ENCODE assay signal across 14 mouse cellular contexts in genomic region chr6:54475926-54476667, GRCm38 (mm10). TPM values are rescaled to one million over a fixed set of nuclear protein-coding genes. Genes with fewer than 3 reads are reported as not detected.
DNase-seq lines count a peak whose midpoint lies in the region; ATAC-seq and TF ChIP-seq lines count a peak whose summit lies in the region.
"Had no signal": no experiment of that assay in that cellular context is flagged by ENCODE, and none has a peak within 500 bp of the region (broad histone marks: within the 10 kb centered on the region; RNA-seq: fewer than 3 reads in every experiment).

No protein-coding gene starts in this region.

- H3K4me3 ChIP-seq in heart, embryonic 14.5 days (ENCODE audit: control insufficient read depth in 1 of 2, insufficient read depth in 1 of 2, low read depth in 1 of 2, low read length in 2 of 2), result no peak overlapping the region
- no peak overlapping the region; the same call in 1 of the 2 replicates for H3K4me3 ChIP-seq in layer of hippocampus, adult 2 months
- no peak overlapping the region for H3K4me3 ChIP-seq in liver, postnatal 0 days (ENCODE audit: low read depth, low read length)
- H3K4me3 ChIP-seq: midbrain, embryonic 15.5 days had no signal

- no peaks in the 10 kb centered on the region for H3K27me3 ChIP-seq in heart, embryonic 14.5 days (ENCODE audit: control insufficient read depth, insufficient read depth, low read length)
- H3K27me3 ChIP-seq in liver, postnatal 0 days (ENCODE audit: insufficient read depth, low read length), result no peaks in the 10 kb centered on the region
- H3K27me3 ChIP-seq: midbrain, embryonic 15.5 days had no signal

- no peaks in the 10 kb centered on the region for H3K36me3 ChIP-seq in heart, embryonic 14.5 days (ENCODE audit: control insufficient read depth, insufficient read depth, low read length)
- H3K36me3 ChIP-seq in liver, postnatal 0 days (replicated peaks; ENCODE audit: insufficient read depth, low read length), result no peaks in the 10 kb centered on the region
- H3K36me3 ChIP-seq: midbrain, embryonic 15.5 days had no signal

- no peaks in the 10 kb centered on the region for H3K9me3 ChIP-seq in heart, embryonic 14.5 days (ENCODE audit: control insufficient read depth, low read length)
- H3K9me3 ChIP-seq in liver, postnatal 0 days (ENCODE audit: low read length), result no peaks in the 10 kb centered on the region
- H3K9me3 ChIP-seq: midbrain, embryonic 15.5 days had no signal

- intact Hi-C loops in heart, postnatal 36 days (cut with DNase I), result no loop called here
- intact Hi-C loops in left cerebral cortex, postnatal 36 days (cut with DNase I), result loop anchor here (2.0 to 5.0 kb wide), 2 partner anchors 43 to 84 kb away; no protein-coding TSS in a partner anchor

- 80% methylated on average over 19 of the region's 19 CpGs for WGBS in heart, embryonic 14.5 days
- 85% methylated on average over 19 of the region's 19 CpGs for WGBS in liver, postnatal 0 days (ENCODE audit: insufficient replicate concordance)

- ATAC-seq in heart, embryonic 14.5 days (ENCODE audit: insufficient number of reproducible peaks, insufficient read depth, low FRiP score, low read depth), result no peak
- ATAC-seq in liver, postnatal 0 days, result no peak
- ATAC-seq: midbrain, embryonic 15.5 days had no signal

- peaks cover 29 to 47% of the 10 kb centered on the region in 2 experiments for H3K4me1 ChIP-seq in heart, embryonic 14.5 days (ENCODE audit: control insufficient read depth in 2 of 2, insufficient read depth in 2 of 2, low read length in 2 of 2)
- peaks cover 4% of the 10 kb centered on the region; the same call in 1 of the 2 replicates for H3K4me1 ChIP-seq in liver, postnatal 0 days (ENCODE audit: insufficient read depth)

- H3K4me2 ChIP-seq in heart, embryonic 14.5 days (ENCODE audit: low read length), result no peak overlapping the region
- H3K4me2 ChIP-seq in liver, postnatal 0 days (ENCODE audit: low read depth, low read length), result no peak overlapping the region
- H3K4me2 ChIP-seq: liver, embryonic 11.5 days; midbrain, embryonic 15.5 days had no signal

- H3K9ac ChIP-seq in heart, embryonic 14.5 days (ENCODE audit: low read length), result peak overlapping the region; percentile 27; the same call in 1 of the 2 replicates
- H3K9ac ChIP-seq in liver, postnatal 0 days (replicated peaks), result no peak overlapping the region
- H3K9ac ChIP-seq: midbrain, embryonic 15.5 days had no signal

- no peak for DNase-seq in heart, postnatal 36 days
- peak; percentile 60 for DNase-seq in ZHBTc4 (ENCODE audit: low read depth, low spot score)
- peak; percentile 69 to 78 for DNase-seq in layer of hippocampus, adult 2 months (ENCODE audit: low spot score in 2 of 2)
- DNase-seq in left cerebral cortex, postnatal 36 days (ENCODE audit: low spot score in 2 of 2), result peak; percentile 74 to 79
- no peak for DNase-seq in liver, postnatal 0 days
- DNase-seq in kidney, adult 18-20 months, result no peak
- DNase-seq in thymus, postnatal 10 days (ENCODE audit: low spot score in 2 of 2), result no peak
- DNase-seq: kidney, postnatal 10 days; lung, postnatal 36 days; thymus, adult 18-20 months had no signal

- TF ChIP-seq EP300 in liver, postnatal 0 days (IDR thresholded peaks at IDR 0.05; ENCODE audit: low read depth), result no peak

- H3K27ac ChIP-seq in heart, embryonic 14.5 days (replicated peaks in 1 of 2; ENCODE audit: control insufficient read depth in 1 of 2, insufficient read depth in 1 of 2, low read depth in 2 of 2, low read length in 2 of 2), result peak overlapping the region in 1 of 2 experiments; percentile 43; a peak in 2 of 4 replicates
- peak overlapping the region; percentile 91 for H3K27ac ChIP-seq in layer of hippocampus, adult 2 months
- H3K27ac ChIP-seq in liver, postnatal 0 days (ENCODE audit: low read depth), result no peak overlapping the region
- H3K27ac ChIP-seq: midbrain, embryonic 15.5 days had no signal

- no peak for TF ChIP-seq CTCF in layer of hippocampus, adult 2 months (conservative IDR thresholded peaks at IDR 0.05)
- no peak for TF ChIP-seq CTCF in liver, postnatal 0 days (IDR thresholded peaks at IDR 0.05; ENCODE audit: low read depth)

RNA-seq across cellular contexts. Expression of gene Wipf3, which starts 46.7 kb away (rescaled TPM):
- polyA plus RNA-seq in heart, embryonic 14.5 days (2014; fragmentation: Nextera tagmentation; extraction: Ambion mirVana), result 6.5 and 6.9 TPM in 2 replicates
- 10 to 100 TPM; 37.7 to 40.2 TPM for total RNA-seq in heart, postnatal 36 days (2021)
- total RNA-seq in layer of hippocampus, adult 2 months (2021), result 100 to 1,000 TPM; 399 to 401 TPM
- total RNA-seq in left cerebral cortex, postnatal 36 days (2021), result 100 to 1,000 TPM in 1 of 2 experiments, 10 to 100 TPM in 1; 72.1 to 106 TPM
- 0.31 and 0.34 TPM in 2 replicates for polyA plus RNA-seq in liver, postnatal 0 days (2015; fragmentation: Nextera tagmentation; extraction: Ambion mirVana)
- total RNA-seq: neutrophil, adult 5-6 weeks had no signal

Comparison
In these comparisons a context has a peak if more than half of its experiments do, and no peak if none do; other contexts are left out.
1. DNase-seq: peak in ZHBTc4 (single experiment), layer of hippocampus, adult 2 months (2 of 2) and left cerebral cortex, postnatal 36 days (2 of 2); none in heart, postnatal 36 days (0 of 2), liver, postnatal 0 days (single experiment), kidney, adult 18-20 months (single experiment) and thymus, postnatal 10 days (0 of 2).